Mouse (Mus musculus): ENCODE measurements at regions not wholly inside any gene's neighbourhood (a gene's known extent, or its start where the extent isn't known, plus 50 kb on each side); places are given as distances from the start of the nearest gene placed in this dataset.

GRCm38 (mm10) chr3:60878880-60879279 is 123.7 kb upstream of the P2ry1 start:
- TF ChIP-seq CTCF (IDR thresholded peaks at IDR 0.05; ENCODE audit: low read depth) (no peak), EP300 (IDR thresholded peaks at IDR 0.05; ENCODE audit: low read depth) (no peak)
